Mouse (Mus musculus): ENCODE measurements around the gene Ltbp1.

Ltbp1 gene

GRCm38 (mm10) chr17:75293725-75294124, 288.4 kb downstream of the Ltbp1 start:
- DNase-seq (ENCODE audit: low spot score) = no peak

DNA sequence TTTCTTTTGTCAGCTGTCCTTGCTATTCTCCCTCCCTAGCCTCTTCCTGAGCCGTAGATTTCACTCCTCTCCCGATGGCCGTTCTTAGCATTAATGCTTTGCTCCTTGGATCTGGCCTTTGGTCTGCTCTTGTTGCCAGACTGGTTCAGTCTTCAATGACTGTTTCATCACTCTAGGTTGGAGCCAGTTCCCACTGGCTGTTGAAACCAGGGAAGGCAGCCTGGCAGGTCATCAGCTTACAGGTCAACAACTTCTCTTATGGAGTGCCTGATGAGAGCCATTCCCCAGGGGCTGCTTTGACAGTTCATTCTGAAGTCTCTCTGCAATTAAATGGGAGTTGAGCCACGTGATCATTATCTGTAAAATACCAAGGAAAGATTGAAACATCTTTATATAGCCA, 295.5 kb downstream of the Ltbp1 start:
- DNase-seq (ENCODE audit: low spot score) = no peak

GRCm38 (mm10) chr17:75304807-75305420, 299.5 kb downstream of the Ltbp1 start:
- no peak for DNase-seq (ENCODE audit: low spot score)

- DNase-seq (ENCODE audit: low spot score) = no peak
Measured at GRCm38 (mm10) chr17:75305714-75306113, 300.3 kb downstream of the Ltbp1 start.

DNA sequence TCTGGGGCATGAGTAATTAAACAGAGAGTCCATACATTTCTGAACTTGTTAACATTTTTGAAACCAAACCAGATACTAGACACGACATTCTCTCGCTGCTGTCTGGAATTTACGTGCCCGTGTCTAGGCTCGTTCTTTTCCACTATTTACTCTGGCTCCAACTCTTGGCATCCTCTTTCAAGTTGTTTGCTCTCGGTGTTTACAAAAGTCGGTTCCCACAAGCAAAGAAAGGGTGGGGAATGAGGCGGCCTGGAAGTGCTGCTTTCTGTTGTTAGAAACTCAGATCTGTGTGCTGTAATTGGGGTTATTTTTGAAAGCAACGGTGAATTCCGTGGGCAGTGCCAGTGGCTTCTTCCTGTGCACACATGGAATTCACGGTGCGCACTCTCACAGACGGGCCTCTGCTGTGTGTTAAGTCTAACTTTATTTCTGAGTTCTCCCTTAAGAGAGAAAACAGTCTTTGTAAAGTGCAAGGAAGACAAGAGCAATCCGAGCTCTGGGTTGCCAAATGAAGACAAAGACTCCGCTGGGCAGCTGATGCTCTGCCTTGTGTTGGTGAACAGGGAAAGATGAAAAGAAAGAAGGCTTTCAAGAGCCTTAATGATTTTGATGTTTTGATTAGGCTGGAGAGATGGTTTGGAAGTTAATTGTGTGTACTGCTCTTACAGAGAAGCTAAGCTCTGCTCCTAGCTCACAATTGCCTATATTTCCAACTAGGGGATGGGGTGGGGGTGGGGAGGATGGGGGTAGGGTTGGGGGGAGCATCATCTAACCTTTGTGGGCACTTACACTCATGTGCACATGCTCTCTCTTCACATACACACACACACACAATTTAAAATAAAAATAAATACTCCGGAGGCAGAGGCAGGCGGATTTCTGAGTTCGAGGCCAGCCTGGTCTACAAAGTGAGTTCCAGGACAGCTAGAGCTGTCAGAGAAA, 302.0 kb downstream of the Ltbp1 start:
- peak; percentile 14 for DNase-seq (ENCODE audit: low spot score)

DNA sequence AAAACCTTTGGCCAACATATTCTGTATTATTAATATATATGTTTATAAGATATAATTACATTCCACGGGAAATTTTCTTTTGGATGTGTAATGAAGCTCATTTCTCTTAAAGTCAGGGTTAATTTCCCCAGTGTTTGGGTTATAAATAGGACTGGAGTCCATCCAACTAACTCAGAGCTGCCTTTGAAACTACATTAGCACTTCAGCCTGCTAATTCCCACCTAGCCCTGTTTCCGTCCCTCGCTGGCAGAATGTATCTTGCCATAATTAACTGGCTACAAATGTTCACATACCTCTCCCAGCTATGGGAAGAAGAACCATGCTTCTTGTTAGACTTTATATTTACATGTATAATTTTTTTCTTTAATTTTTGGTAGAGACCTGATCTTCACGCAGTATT, 311.7 kb downstream of the Ltbp1 start:
- DNase-seq (ENCODE audit: low spot score) = no peak

GRCm38 (mm10) chr17:75323229-75323628, 317.9 kb downstream of the Ltbp1 start:
- no peak for DNase-seq (ENCODE audit: low spot score)

- DNase-seq (ENCODE audit: low spot score) = no peak
Measured at GRCm38 (mm10) chr17:75323766-75324165, 318.4 kb downstream of the Ltbp1 start.

DNA sequence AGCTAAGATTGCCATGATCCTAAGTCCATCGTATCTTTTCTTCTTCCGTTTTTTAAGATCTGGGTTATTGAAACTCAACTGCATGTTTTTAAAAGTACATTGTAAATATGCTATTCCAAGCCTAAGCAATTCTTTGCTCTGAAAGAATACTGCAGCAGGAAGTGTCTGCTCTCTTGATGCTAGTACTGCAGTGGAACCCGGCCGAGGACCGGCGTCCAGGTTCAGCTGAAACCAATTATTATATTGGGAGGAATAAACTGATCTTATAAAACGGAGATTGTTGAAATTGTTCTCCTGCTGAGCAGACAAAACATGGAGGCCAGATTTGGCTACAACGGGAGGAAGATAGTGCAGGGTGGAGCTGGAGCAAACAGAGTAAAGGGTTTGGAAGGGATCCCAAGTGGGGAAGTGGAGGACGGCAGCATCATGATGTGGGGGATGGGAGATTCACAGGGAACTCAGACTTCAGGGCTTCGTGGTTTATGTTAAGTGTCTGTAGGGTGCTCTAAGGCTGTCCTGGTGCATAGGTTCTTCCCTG, 322.8 kb downstream of the Ltbp1 start:
- no peak for DNase-seq (ENCODE audit: low spot score)

DNA sequence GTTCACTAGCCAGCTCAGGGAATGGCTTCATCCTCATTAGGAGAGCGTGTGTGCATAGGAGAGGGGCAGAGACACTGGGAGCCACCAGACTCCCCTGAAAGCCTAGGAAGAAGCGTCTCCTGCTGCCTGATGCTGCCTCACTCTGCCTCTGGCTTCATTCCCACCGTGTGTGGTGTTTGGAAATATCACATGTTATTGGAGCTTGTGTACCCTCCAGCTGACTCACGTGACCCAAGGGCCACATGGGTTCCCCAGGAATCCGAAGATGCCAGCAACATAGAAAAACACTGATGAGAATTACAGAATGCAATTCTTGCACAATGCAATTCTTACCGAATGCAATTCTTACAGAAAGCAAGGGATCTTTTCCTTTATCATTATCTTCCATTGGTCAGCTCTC, 325.0 kb downstream of the Ltbp1 start:
- DNase-seq (ENCODE audit: low spot score) = no peak

DNA sequence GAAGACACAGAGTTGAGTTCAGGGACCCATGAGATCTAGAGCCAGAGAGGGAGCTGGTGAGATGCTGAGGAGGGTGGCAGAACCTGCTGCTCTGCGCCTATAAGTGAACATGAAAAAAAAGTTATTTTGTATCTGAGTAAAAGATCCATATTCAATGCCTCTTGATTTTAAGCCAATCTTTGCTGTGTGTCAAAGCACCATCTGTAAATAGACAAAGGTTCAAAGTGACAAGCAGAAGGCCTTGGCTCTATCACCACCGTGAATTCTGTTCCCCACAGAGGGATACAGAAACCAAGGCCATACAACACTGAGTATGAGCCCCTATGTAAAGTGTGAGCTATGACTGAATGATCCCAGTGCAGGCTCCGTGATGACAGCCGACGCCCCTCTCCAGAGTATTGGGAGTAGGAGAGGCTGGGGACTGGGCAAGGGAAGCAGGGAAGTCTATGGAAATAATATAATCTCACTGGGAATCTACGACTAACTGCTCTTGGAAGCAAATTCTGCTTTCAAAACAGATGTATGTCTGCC, 326.1 kb downstream of the Ltbp1 start:
- no peak for DNase-seq (ENCODE audit: low spot score)

DNA sequence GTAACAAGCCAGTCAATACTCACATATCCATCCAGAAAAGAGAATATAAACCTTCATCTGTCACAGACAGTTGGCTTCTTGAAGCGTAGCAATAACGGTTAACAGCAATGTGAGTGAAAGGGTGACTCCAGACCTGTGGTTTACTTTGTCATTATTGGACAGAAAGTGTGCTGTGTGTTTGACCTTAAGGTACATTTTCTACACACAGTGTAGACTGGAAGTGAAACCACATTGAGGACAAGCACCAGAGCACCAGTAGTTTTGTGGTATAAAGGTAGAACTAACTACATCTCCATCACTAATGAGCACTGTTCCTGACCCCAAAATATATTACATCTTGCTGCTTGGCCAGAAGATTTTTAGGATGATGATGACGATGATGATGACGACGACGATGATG, 326.9 kb downstream of the Ltbp1 start:
- no peak for DNase-seq (ENCODE audit: low spot score)

DNA sequence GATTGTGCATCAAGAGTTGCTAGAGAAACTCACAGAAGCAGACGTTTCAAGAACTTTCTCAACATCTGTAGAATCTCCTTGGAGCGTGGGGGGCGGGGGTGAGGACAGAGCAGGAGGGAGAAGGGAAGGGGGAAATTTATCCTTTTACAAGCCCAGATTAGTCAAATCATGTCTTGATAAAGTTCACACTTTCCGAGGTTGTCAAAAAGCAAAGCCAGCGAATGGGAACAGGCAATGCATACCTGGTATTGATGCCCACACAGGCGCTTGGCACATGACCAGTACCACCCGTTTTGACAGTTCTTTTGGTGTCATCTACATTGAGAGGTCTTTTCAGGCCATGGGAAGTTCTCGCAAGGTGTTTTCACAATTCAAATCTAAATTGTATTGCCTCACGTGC, 327.6 kb downstream of the Ltbp1 start:
- DNase-seq (ENCODE audit: low spot score) = no peak

DNA sequence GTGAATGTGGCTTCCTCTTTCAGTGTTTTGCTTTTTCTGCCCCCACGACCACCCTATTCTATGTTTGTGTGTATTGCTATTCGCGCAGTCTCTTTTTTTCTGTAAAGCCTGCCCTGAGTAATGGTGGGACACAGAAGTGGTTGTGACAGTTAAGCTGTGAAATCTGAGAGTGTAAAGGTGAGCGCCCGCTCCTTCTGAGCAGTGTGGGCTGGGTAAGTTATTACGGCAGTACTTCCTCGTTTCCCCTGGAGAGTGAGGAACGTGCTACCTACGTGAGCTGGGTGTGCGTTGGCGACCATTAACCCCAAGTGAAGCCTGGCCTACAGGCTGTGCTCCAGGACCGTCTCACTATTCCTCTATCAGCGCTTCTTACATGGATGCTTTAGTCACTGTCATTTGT, 328.4 kb downstream of the Ltbp1 start:
- no peak for DNase-seq (ENCODE audit: low spot score)

DNA sequence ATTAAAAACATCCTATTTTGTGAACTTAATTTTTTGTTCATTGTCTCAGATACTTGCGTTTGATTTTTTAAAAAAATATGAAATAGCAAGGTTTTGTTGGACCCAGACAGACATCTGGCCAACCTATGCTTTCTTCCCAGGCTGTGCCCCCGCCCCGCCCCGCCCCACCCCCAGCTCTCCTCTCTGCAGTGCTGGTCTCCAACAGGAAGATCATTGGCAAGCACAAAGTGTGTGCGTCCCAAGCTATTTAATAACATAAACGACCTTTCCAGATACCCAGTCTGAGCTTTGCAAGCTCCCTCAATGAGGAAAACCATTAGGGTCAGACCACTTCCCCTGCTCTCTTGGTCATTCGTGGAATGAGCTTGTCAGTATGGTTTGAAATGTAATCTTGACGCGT, 330.3 kb downstream of the Ltbp1 start:
- DNase-seq (ENCODE audit: low spot score) = no peak

- DNase-seq (ENCODE audit: low spot score) = no peak
Measured at GRCm38 (mm10) chr17:75341227-75341626, 335.9 kb downstream of the Ltbp1 start.

GRCm38 (mm10) chr17:75345116-75345515, 339.7 kb downstream of the Ltbp1 start:
- DNase-seq (ENCODE audit: low spot score) = no peak

DNA sequence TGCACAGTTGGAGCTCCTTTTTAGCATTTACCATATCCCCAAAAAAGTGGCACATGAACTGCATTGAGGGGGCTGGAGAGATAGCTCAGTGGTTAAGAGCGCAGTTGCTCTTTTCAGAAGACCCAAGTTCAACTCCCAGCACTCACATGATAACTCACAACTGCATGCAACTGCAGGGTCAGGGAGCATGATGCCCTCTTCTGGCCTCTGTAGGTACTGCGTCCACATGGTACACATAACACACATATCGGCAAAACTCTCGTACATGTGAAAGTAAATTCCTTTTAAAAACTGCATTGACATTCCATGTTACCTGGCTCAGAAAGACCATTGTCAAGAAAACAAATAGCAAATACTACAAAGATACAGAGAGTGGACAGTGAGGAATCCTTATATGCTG, 342.0 kb downstream of the Ltbp1 start:
- DNase-seq (ENCODE audit: low spot score) = no peak

GRCm38 (mm10) chr17:75349109-75349508, 343.7 kb downstream of the Ltbp1 start:
- DNase-seq (ENCODE audit: low spot score) = no peak

DNA sequence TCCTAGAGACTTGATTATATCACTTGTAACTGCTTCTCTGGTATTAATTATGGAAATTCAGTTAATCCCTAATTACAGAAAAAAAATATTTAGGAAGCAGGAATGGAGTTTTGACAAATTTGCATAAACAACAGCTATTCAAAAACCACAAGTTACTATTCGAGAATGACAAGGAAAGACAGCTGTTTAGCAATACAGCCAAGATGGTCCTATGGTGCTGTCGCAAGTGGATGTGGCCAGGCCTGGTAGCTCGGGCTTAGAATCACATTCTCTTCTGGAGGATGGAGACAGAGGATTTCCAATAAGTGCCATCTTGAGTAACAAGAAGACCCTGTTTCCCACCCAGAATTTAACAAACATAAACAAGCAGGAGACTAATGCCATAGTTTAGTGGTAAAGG, 344.2 kb downstream of the Ltbp1 start:
- DNase-seq (ENCODE audit: low spot score) = no peak

DNA sequence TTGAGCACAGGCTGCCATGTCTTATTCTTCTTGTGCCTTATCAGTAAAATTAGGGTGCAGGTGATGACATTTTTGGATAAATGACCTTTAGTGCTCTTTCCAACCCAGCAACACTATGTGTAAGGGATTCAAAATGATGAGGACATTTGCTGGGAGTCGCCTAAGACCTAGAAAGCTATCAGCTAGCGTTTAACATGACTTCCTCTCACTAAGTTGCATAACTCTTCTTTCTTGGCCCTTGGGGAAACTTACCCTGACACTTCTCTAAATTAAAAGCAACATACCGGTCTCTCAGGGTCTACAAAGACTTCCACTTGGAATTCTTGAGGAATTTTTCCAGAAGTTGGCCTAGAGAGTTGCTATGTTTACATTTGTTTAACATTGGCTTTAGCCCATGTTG, 348.0 kb downstream of the Ltbp1 start:
- no peak for DNase-seq (ENCODE audit: low spot score)

GRCm38 (mm10) chr17:75355431-75355830, 350.1 kb downstream of the Ltbp1 start:
- no peak for DNase-seq (ENCODE audit: low spot score)

DNA sequence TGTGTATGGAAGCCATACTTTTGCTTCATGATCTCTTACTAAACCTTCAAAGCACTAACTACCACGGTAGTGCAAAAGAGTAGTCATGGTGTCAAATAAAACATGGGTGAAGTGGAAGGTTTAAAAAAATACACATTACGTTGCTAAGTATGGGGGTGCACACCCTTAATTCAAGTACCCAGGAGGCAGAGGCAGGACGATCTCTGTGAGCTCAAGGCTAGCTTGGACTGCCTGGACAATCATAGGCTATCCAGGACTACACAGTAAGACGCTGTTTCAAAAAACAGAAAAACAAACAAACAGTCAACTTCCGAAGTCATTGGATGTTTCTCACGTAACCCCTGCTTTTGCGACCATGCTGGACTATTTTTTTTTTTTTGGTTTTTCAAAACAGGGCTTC, 354.7 kb downstream of the Ltbp1 start:
- DNase-seq (ENCODE audit: low spot score) = no peak
